Mouse (Mus musculus) skeletal muscle tissue, adult 2 months (tissue): Measurements from ENCODE around the gene P2ry2.

Experiments used
- DNase-seq: peaks from one replicate; pipeline ENCODE4 v3.0.0-alpha.2; 2012; ENCODE audit warnings: low read depth, low spot score

The P2ry2 gene

DNA sequence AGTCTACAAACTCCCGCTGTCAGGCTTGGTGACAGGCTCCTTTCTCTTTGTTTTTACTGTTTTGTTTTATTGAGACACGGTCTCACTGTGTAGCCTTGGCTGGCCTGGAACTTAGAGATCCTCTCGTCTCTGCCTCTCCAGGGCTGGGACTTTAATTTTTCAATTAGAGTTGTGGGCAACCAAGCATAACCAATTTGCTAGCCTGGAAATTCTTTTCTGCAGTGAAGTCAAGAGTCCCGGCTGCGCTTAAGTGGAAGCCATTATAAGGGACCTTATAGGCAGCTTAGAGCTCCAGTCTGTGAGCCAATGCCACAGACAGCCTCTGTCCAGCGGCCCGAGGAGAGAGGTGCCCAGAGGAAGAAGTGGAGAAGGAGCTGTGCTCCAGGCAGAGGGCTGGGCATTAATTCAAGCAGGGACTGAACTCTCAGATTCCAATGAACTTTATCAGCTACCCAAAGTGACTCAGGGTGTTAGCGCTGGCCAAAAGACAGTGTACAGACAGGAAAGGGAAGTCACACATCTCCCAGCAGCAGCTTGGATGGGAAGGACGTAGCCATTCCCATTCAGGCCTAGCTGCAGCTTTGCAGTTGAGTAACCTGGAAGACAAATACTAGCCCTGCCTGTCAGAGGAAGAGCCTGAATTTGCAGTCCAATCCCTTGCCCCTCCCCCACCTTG lies 21.9 kb downstream of the P2ry2 start:
- DNase-seq = peak; percentile 82

DNA sequence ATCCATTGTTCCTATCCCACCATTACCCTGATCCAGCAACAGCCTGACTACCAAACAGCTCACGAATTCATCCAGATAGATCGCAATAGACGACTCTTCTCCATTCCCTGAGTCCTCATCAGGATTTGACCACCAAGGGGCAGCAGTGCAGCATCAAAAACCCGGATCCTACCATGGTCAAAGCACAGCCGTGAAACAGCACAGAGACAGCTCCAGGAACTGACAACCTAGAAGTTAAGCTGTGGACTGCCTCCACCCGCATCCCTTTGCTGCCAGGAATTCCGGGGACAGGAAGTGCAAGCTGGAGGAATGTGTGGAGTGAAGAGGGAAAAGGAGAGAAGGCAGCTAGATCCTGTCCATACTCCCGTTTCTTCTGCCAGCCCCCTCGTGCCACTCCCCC lies 24.6 kb downstream of the P2ry2 start:
- DNase-seq = peak; percentile 77

- peak; percentile 62 for DNase-seq
Observed at GRCm38 (mm10) chr7:100984452-100985395, 27.9 kb downstream of the P2ry2 start.

GRCm38 (mm10) chr7:100979175-100979574 lies 33.5 kb downstream of the P2ry2 start:
- no peak for DNase-seq

- no peak for DNase-seq
Observed at GRCm38 (mm10) chr7:100978171-100978570, 34.5 kb downstream of the P2ry2 start.

DNA sequence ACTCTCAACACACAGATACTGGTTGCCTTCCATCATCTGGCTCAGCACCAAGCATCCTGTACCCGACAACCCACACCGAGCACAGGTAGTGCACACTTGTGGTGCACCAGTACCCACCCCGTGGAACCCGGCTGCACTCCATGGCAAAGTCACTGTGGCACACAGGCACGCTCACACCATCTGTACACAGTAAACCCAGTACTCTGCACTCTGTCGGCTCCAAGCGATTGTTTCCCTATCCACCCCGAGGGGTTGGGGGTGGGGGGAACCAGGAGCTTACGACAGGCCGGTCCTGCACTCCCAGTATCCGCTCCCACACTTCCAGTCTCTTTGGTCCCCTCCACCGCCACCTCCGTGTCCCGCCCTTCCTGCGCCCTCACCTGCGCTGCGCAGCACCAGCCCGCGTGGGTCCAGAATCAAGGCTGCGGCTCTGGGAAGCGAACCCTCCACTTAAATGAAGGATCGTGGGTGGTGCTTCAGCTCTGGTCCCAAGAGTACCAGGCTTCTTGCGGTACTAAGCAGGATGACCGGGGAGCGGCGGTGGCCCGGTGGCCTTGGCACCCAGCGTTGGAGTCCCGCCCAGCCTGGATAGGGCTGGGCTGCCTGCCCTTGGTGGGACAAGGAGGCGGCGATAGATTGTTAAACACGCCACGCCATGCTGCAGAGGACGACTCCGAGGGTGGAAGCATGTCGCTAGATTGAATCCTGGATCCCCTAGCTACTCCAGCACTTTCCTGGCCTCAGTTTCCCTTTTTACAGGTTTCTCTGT lies 38.3 kb downstream of the P2ry2 start, which contains the start of gene P2ry6:
P2ry6 (minus strand) TSS at position 515 of the 769 bp plus-strand sequence.
- DNase-seq = no peak

- DNase-seq = no peak
Observed at GRCm38 (mm10) chr7:100972875-100973274, 39.8 kb downstream of the P2ry2 start.

GRCm38 (mm10) chr7:100968874-100969659 lies 43.6 kb downstream of the P2ry2 start:
- DNase-seq = no peak

DNA sequence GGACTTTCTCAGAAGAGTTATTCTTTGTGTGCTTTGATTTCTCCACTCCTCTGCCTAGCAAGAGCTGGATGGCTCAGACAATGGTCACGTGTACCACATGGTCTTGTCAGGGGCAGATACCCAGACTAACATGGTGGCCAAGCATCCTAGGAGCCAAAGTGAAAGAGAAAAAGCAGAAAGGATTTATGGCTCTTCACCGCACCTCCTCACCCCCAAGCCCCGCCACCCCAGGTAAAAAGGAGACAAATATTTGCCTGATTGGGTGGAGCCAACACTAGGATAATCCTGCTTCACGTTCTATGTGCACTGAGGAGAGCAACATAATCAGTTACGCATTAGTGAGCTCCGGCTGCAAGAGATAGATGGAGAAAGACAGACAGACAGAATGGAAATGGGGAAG lies 44.3 kb downstream of the P2ry2 start:
- DNase-seq = no peak

GRCm38 (mm10) chr7:100967850-100968249 lies 44.8 kb downstream of the P2ry2 start:
- DNase-seq = peak; percentile 75

DNA sequence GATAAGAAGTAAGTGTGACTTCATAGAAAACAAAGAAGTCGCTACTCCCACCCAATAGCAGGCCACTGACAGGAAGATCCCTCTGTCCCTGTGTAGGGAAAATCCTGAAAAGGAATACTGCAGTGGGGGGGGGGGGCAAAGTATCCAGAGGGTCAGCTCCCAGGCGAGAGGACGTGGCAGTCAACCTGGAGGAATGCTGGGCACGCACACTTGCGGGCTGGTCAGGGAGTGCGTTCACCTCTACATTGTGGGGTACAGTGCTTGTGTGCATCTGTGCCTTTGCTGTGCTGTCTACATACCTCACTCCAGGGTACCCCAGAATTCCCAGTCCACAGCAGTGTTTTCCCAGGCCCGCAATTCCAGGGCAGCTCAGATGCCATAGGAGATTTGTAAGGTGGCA lies 46.7 kb downstream of the P2ry2 start:
- DNase-seq = no peak

GRCm38 (mm10) chr7:100965079-100965478 lies 47.6 kb downstream of the P2ry2 start:
- DNase-seq = no peak

GRCm38 (mm10) chr7:100964242-100964641 lies 48.4 kb downstream of the P2ry2 start:
- DNase-seq = no peak

- DNase-seq = no peak
Observed at GRCm38 (mm10) chr7:100963381-100963780, 49.3 kb downstream of the P2ry2 start.

GRCm38 (mm10) chr7:100961146-100961545 lies 51.5 kb downstream of the P2ry2 start:
- DNase-seq = no peak

- no peak for DNase-seq
Observed at GRCm38 (mm10) chr7:100960462-100960861, 52.2 kb downstream of the P2ry2 start.

DNA sequence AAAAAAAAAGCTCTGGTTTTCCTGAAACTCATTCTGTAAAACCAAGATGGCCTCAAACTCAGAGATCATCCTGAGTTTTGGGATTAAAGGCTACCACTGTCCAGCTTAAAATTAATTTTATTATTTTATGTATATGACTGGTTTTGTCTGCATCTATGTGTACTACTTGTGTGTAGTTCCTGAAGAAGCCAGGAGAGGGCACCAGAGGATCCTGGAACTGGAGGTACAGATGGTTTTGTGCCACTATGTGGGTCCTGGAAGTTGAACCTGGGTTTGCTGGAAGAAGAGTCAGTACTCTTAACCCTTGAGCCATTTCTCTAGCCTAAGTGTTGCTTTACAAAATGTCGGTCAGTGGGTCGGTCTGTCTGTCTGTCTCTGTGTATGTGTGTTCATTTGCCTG lies 54.2 kb downstream of the P2ry2 start:
- DNase-seq = no peak

GRCm38 (mm10) chr7:100952686-100953085 lies 60.0 kb downstream of the P2ry2 start:
- DNase-seq = no peak

DNA sequence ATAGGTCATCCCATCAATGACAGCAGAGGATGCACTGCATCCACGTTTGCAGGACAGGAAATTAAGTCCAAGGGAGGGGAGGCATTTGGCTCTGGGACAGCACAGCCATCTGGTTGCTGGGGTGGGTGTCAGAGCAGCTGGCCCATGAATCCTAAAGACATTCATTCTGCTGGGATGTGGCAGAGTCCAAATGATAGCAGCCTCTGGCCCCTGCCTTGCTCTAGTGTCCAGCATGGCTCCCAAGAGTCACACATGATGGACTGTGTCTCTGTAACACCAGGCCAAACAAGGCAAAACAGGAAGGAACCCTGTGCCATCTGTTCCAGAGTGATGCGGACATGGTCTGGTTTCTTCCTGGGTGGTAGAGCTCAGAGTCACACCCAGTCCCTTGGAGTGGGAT lies 60.8 kb downstream of the P2ry2 start:
- no peak for DNase-seq

DNA sequence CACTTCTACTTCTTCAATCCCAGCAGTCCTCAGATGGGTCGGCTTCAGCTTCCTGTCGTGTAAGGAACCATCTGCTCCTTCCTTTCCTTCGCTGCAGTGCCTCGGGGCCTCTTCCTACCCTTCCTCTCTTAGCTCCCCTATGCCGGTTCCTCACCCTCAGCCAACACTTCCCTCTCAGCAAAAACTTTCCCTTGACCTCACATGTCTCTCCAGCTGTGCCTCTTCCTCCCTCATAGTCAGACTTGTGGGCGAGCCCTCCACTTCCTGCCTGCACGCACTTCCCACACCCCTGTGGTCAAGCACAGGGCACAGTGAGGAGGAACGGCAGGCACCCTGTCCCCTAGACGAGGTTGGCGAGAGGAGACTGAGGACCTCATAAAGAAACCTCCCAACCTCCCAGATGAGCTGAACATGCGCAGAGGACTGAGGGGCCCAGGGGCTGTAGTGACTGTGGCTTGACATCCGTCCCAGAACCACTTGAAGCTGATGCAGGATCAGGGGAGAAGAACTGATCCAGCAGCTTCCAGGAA lies 62.1 kb downstream of the P2ry2 start:
- DNase-seq = peak; percentile 74

GRCm38 (mm10) chr7:100950031-100950430 lies 62.6 kb downstream of the P2ry2 start:
- DNase-seq = no peak
